Mouse (Mus musculus) midbrain, embryonic 11.5 days (tissue): ENCODE data around the gene Gprc5c. TPM values are rescaled to one million over a fixed set of nuclear protein-coding genes. Genes with fewer than 3 reads are reported as not detected.

Experiments used
- ATAC-seq: fragments of 200-750 bp; cut with Nextera tagmentation; 2 replicates; pipeline ENCODE4 v1.8.0; 2017; ENCODE audit warnings: moderate TSS enrichment, moderate library complexity; ENCODE audit not compliant: low FRiP score
- DNase-seq: peaks from one replicate; pipeline ENCODE4 v3.0.0; 2015; ENCODE audit warnings: low spot score; ENCODE audit errors: missing footprints
- H3K27ac ChIP-seq: fragments of 300-500 bp; sonication (generic); 2 replicates; pipeline ENCODE4 v1.5.1; 2014; ENCODE audit warnings: low read depth, low read length
- H3K27me3 ChIP-seq: fragments of 300-500 bp; sonication (generic); 2 replicates; pipeline ENCODE4 v1.6.1; 2014; ENCODE audit warnings: mild to moderate bottlenecking, low read length, moderate library complexity, mixed read lengths; ENCODE audit not compliant: control insufficient read depth, insufficient read depth
- H3K36me3 ChIP-seq: fragments of 300-500 bp; sonication (generic); 2 replicates; pipeline ENCODE4 v1.6.1; 2014; ENCODE audit warnings: mild to moderate bottlenecking, low read length, moderate library complexity, mixed read lengths; ENCODE audit not compliant: control insufficient read depth, insufficient read depth
- H3K4me1 ChIP-seq: fragments of 300-500 bp; sonication (generic); 2 replicates; pipeline ENCODE4 v1.6.1; 2014; ENCODE audit warnings: low read length; ENCODE audit not compliant: control insufficient read depth, insufficient read depth
- H3K4me2 ChIP-seq: fragments of 300-500 bp; sonication (generic); 2 replicates; pipeline ENCODE4 v1.6.1; 2014; ENCODE audit warnings: mild to moderate bottlenecking, moderate library complexity
- H3K4me3 ChIP-seq: fragments of 300-500 bp; sonication (generic); 2 replicates; pipeline ENCODE4 v1.5.1; 2014; ENCODE audit warnings: low read depth, low read length
- H3K9ac ChIP-seq: fragments of 300-500 bp; sonication (generic); 2 replicates; pipeline ENCODE4 v1.6.1; 2014; ENCODE audit warnings: low read length
- H3K9me3 ChIP-seq: fragments of 300-500 bp; sonication (generic); 2 replicates; pipeline ENCODE4 v1.6.1; 2016; ENCODE audit warnings: low read length; ENCODE audit not compliant: control insufficient read depth
- WGBS: fragments of 180-500 bp; shearing (Covaris S2); extraction: QIAGEN DNeasy Blood & Tissue Kit; methylation state at CpG from one replicate; pipeline ENCODE4 v1.1.7; 2014; 5-methylcytosine and 5-hydroxymethylcytosine counted together
- polyA plus RNA-seq: library from polyadenylated mRNA; unstranded; fragments of >200 nt; fragmentation: Nextera tagmentation; extraction: Ambion mirVana; gene quantifications from 2 replicates; pipeline ENCODE4 v1.2.1, GENCODE M21; 2014

Gene Gprc5c
- polyA plus RNA-seq, 1 experiment from 2014 or later = 10.7 TPM

DNA sequence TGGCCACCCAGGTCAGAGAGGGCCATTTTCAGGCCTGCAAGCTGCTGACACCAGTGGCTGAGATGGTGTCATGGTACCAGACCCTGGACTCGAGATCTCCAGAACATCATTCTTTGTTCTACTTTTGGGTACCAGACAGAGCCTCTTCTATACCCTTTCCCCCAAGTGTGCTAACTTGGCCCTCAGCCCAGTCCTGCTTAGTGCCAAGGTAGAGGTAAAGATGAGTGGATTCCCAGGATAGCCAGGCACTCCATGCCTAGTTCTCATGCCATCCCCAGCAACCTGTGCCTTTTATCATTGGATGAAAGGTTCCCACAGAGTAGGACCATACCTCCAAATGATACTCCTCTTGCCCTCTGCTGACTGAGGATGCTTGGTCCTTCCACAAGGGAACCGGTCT, 20.6 kb downstream of the Gprc5c start:
- Histone ChIP-seq H3K4me2 (no peak overlapping the region), H3K4me3 (no peak overlapping the region), H3K36me3 (no peaks in the 10 kb centered on the region), H3K27me3 (no peaks in the 10 kb centered on the region), H3K27ac (no peak overlapping the region), H3K9me3 (no peaks in the 10 kb centered on the region), H3K4me1 (peaks cover 18% of the 10 kb centered on the region), H3K9ac (no peak overlapping the region)
- DNase-seq (peak; percentile 72), ATAC-seq (no peak)
- WGBS = 84% methylated on average over 2 of the region's 2 CpGs

DNA sequence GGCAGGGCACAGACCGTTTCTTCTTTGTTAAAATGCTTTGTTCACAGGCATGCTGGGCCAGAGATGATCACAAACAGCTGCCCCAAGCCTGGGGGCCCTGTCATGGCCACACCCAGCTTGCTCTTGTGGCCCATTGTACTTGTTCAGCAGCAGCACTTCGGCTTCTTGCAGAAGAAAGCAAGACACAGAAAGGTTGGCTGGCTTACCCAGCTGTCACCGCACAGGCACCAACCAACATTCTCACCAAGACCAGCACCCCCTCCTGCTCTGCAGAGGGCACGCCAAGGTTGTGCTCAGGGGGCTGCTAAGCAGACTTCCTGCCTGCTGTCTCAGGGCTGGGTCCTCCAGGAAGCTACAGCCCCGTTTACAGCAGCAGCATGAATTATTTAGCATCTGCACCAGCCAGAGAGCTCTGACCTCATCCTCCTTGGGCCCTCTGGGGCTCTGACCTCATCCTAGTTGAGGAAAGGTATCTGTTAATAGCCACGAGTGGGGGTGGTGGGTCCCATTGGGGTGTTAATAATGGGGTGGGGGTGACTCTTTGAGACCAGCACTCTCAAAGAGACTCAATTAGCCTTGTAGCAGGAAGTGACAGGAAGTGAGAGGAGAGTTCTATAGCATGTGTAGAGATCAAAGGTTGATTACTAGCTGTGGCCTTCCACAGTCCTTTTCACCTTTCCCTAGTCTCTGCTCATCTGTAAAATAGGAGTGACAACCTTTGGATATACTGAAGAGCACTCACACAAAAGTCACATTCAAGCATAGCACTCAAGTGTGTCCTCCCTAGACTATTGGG, 22.3 kb downstream of the Gprc5c start:
- Histone ChIP-seq H3K27me3 (no peaks in the 10 kb centered on the region), H3K4me3 (no peak overlapping the region), H3K9ac (peak overlapping the region; percentile 20; the same call in 1 of the 2 replicates), H3K27ac (peak overlapping the region; percentile 44; the same call in 1 of the 2 replicates), H3K36me3 (no peaks in the 10 kb centered on the region), H3K4me1 (peaks cover 18% of the 10 kb centered on the region), H3K9me3 (no peaks in the 10 kb centered on the region), H3K4me2 (no peak overlapping the region)
- peak; percentile 86 for DNase-seq
- peak; percentile 49; the same call in 1 of the 2 replicates for ATAC-seq
- WGBS = 25% methylated on average over 6 of the region's 6 CpGs

DNA sequence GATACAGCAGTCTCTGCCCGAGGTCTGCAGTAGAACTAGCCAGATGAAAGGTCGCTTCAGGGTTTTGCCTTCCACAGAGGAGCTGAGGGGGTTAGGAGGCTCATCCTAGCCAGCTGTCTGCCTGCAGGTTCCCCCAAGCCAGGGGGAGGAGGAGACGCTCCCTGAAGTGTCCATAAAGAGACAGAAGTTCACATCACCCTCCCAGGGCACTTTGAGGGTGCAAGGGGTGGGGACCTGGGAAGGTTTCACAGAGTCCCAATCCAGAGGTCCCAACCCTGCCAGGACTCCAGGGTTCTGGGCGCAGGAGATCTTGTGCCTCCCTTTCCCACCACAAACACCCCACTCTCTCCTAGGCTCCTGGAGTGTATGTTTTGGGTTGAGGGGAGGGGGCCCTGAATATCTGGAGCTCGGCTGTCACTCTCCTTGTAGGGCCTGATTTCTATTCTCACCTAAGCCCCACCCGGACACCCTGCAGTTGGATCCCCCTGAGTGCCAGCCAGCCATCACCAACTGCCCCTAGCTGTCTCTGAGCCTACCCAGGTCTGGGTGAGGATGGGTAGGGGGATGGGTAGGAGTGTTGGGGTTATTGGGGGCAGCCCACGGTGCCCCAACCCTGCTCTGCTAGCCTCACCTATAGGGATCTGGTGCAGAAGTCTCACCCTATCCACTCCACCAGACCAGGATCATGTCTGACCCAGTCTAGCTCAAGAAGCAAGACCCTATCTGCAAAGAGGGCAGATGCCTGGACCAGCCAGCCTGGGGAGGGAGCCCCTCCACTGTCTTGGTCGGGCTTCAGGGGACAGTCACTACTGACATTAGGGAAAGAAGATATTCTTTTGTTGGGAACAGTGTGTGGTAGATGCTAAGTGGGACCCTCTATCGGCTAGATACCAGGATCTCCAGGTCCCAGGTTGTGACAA, 23.5 kb downstream of the Gprc5c start:
- Histone ChIP-seq H3K27me3 (no peaks in the 10 kb centered on the region), H3K4me1 (peaks cover 18% of the 10 kb centered on the region), H3K4me2 (no peak overlapping the region), H3K27ac (no peak overlapping the region), H3K36me3 (no peaks in the 10 kb centered on the region), H3K4me3 (no peak overlapping the region), H3K9ac (no peak overlapping the region), H3K9me3 (no peaks in the 10 kb centered on the region)
- 55% methylated on average over 9 of the region's 9 CpGs for WGBS
- ATAC-seq (no peak; the same call in 1 of the 2 replicates), DNase-seq (peak; percentile 73)

DNA sequence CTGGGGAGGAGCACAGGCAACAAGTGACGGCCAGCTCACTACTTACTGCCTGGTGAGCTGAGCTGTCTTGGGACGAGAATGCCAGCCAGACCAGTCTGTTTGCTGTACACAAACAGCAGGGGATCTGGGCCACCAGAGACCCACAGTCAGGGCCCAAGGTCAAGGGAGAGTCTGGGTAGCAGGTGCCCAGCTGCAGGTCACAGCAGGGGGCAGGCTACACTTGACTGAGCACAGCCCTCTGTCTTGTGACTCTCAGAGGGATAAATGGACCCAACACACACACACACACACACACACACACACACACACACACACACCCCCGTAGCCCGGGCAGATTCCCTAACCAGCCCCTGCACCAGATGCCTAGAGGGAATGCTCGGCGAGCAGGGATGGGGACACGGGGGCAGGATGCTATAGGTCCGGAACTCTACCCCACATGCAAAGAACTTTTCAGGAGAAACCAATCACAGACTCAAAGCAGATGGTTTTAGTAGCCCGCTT, 24.4 kb downstream of the Gprc5c start:
- peaks cover 18% of the 10 kb centered on the region for H3K4me1 ChIP-seq
- WGBS = 11% methylated on average over 9 of the region's 9 CpGs

DNA sequence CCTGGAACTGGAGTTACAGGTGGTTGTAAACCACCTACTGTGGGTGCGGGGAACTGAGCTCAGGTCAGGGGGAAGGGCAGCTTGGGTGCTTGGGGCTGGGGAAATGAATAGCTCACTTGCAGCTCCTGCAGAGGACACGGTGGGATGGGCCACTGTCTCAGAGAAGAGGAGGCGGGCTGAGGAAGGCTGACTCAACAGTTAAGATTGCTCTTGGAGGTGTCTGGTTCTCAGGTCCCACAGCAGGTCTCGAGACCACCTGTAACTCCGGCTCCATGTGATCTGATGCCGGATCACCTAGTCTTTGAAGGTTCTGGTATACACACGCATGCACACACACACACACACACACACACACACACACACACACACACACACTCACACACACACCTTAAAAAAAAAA, 25.2 kb downstream of the Gprc5c start:
- Histone ChIP-seq H3K4me3 (no peak overlapping the region), H3K27me3 (no peaks in the 10 kb centered on the region), H3K4me2 (no peak overlapping the region), H3K9me3 (no peaks in the 10 kb centered on the region), H3K9ac (no peak overlapping the region), H3K36me3 (no peaks in the 10 kb centered on the region), H3K4me1 (peaks cover 18% of the 10 kb centered on the region), H3K27ac (no peak overlapping the region)
- WGBS = 58% methylated on average over 7 of the region's 7 CpGs
- peak; percentile 78 for DNase-seq
- no peak for ATAC-seq

More for the DNA sequence above, 24.4 kb downstream of the Gprc5c start:
- no peaks in the 10 kb centered on the region for H3K36me3 ChIP-seq
- no peak overlapping the region for H3K27ac ChIP-seq
- H3K9me3 ChIP-seq = no peaks in the 10 kb centered on the region
- no peak overlapping the region for H3K4me3 ChIP-seq
- 0 out of 2 replicates have a peak overlapping the region, but pooled peaks have one; percentile 16 for H3K9ac ChIP-seq
- H3K4me2 ChIP-seq = no peak overlapping the region
- no peaks in the 10 kb centered on the region for H3K27me3 ChIP-seq
- DNase-seq = peak; percentile 85
- no peak for ATAC-seq

DNA sequence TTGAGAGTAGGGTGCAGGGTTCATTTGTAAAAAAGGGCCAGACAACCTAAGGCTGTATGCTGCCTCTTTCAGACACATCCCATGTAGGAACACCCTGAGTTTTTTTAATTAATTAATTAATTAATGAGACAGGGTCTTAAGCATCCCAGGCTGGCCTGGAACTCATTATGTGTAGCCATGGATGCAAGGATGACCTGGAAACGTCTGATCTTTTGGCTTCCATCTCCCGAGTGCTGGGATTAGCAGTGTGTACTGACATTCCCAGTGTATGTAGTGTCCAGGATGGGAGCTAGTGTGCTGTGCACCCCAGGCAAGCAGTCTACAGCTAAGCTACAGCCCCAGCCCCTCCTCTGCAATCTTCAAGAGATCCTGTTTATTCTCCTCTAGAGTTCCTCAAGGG, 25.7 kb downstream of the Gprc5c start:
- WGBS = 44% methylated on average over 2 of the region's 2 CpGs
- Histone ChIP-seq H3K4me2 (no peak overlapping the region), H3K4me3 (no peak overlapping the region), H3K27ac (no peak overlapping the region), H3K4me1 (peaks cover 18% of the 10 kb centered on the region), H3K9ac (no peak overlapping the region), H3K9me3 (no peaks in the 10 kb centered on the region), H3K36me3 (no peaks in the 10 kb centered on the region), H3K27me3 (no peaks in the 10 kb centered on the region)
- ATAC-seq (no peak), DNase-seq (peak; percentile 79)

DNA sequence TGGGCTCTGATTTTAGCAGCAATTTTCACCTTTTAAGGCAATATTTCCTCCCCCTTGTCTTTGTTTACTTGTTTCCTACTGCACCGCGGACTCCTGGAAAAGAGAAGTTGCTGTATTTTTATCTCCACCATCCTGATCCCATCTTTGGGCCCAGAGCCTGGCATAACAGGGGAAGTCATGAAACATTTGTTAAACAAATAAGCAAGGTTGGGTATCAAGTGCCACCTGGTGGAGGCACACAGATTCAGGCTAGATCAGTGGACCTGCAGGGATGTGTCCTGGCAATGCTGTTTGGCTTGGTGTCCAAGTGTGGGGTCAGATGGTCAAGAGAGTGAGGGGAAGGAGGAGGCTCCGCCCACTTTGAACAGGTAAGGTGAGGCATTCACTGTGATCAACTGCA, 26.2 kb downstream of the Gprc5c start:
- no peaks in the 10 kb centered on the region for H3K9me3 ChIP-seq
- H3K4me2 ChIP-seq = no peak overlapping the region
- H3K36me3 ChIP-seq = no peaks in the 10 kb centered on the region
- H3K4me1 ChIP-seq = peaks cover 18% of the 10 kb centered on the region
- ATAC-seq (no peak; the same call in 1 of the 2 replicates), DNase-seq (peak; percentile 78)
- no peak overlapping the region for H3K9ac ChIP-seq
- no peak overlapping the region for H3K27ac ChIP-seq
- WGBS = 67% methylated on average over 3 of the region's 3 CpGs
- H3K27me3 ChIP-seq = no peaks in the 10 kb centered on the region
- no peak overlapping the region for H3K4me3 ChIP-seq

DNA sequence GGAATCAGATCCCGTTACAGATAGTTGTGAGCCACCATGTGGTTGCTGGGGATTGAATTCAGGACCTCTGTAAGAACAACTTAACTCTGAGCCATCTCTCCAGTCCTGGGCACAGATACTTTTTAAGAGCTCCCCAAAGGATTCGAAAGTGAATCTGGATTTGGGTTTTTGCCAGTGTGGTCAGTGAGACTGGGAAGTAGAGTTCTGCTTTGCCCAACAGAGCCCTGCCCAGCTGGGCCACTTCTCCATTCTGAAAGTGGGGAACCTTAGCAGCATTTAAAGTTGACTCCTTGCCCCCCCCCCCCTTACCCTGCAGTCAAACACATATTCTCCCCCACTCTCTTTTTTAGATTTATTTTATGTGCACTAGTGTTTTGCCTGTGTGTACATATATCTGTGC, 28.7 kb downstream of the Gprc5c start:
- H3K4me1 ChIP-seq = peaks cover 7% of the 10 kb centered on the region; the same call in 1 of the 2 replicates
- 82% methylated on average over 2 of the region's 2 CpGs for WGBS
- no peak overlapping the region for H3K27ac ChIP-seq
- H3K9ac ChIP-seq = no peak overlapping the region
- H3K4me2 ChIP-seq = no peak overlapping the region
- H3K4me3 ChIP-seq = no peak overlapping the region
- DNase-seq (no peak), ATAC-seq (no peak)
- no peaks in the 10 kb centered on the region for H3K9me3 ChIP-seq
- no peaks in the 10 kb centered on the region for H3K36me3 ChIP-seq
- no peaks in the 10 kb centered on the region for H3K27me3 ChIP-seq
